Mouse (Mus musculus): ENCODE data around the gene Col27a1.

- TF ChIP-seq EP300 (IDR thresholded peaks at IDR 0.05; ENCODE audit: low read depth) (no peak), CTCF (IDR thresholded peaks at IDR 0.05; ENCODE audit: low read depth) (no peak)
These were observed 170.5 kb downstream of the Col27a1 start for GRCm38 (mm10) chr4:63384262-63384661.

Data from liver, postnatal 0 days (tissue).